Mouse (Mus musculus) cerebellum, adult 8-10 months (tissue): ENCODE data around the gene Fhod1.

Experiments used
- DNase-seq: peaks from one replicate; pipeline ENCODE4 v3.0.0; 2022

Gene Fhod1

DNA sequence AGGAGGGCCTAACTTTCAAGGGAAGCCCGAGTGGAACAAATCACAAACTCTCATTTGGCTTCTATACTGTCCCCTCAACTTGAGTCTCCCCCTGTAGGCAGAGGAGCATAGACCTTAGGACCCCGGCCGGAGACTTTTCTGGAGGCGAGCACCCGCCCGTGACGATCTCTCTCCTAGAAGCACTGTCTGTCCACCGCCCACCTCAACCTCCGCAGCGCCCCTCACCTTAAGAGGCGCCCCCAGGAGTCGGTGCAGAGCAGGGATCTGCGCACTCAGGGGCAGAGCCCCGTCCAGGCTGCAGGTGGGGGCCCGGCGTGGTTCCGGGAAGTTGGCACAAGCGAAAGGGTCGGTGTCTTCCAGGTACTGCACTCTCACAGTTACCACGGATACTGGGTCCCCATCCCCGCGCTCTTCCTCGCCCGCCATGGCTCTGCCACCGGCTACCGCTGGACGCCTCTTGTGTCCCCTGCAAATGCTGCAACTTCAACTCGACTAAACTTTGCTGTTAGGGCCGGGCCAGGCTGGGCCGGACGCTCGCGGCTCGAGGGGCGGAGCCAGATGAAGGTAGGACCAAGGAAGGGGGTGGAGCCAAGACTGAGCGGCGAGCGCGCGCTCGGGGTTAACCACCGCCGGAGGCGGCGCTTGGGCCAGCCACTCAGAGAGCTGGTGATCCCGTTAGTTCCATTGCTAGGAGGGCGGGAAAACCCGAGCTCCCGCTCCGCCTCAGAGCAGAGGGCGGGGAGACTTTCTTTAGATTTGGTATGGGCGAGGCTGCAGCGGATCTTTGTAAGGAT, at the start of gene Fhod1:
Gene Fhod1, minus strand, starts transcription at position 526 of the 794 bp plus-strand sequence.
- DNase-seq, result peak; percentile 89

- DNase-seq, result no peak
These were observed 46.2 kb upstream of the Fhod1 start for GRCm38 (mm10) chr8:105393915-105394314.

GRCm38 (mm10) chr8:105393089-105393787, 45.5 kb upstream of the Fhod1 start:
- DNase-seq, result no peak

DNA sequence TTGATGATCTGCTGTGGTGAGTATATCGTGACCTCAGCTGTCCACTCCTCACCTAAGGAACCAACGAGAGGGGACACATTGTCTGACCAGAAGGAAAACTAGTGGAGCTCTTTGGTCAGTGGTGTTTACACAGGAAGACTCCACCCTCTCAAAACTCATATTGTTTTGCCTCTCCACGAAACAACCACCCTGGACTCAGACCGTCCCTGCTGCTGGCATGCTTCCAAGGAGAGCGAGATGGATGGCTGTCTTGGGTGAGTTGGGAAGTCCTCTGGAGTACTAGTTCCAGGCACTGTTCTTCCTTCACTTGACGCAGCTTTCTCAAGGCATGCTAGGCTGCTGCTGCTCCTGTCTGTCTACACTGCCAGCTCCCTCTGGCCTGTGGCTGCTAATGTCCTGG, 41.3 kb upstream of the Fhod1 start:
- DNase-seq, result no peak

DNA sequence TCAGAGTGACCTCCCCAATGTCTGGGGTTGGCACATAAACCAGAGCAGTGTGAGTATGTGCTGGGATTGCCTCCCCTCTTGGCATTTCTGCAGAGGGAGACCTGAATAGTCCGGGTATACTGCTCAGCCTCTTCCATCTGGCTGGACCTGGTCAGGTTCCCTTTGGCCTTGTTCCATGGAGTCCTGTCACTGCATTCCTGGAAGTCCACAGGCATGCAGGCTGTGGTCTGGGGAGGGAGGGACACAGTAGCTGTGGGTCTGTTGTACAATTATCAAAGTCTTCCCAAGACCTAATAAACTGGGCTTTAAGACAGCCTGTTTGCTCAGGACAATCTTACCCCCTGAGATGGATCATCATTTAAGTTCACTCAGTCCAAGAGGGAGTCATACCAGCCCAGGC, 39.4 kb upstream of the Fhod1 start:
- DNase-seq, result no peak

DNA sequence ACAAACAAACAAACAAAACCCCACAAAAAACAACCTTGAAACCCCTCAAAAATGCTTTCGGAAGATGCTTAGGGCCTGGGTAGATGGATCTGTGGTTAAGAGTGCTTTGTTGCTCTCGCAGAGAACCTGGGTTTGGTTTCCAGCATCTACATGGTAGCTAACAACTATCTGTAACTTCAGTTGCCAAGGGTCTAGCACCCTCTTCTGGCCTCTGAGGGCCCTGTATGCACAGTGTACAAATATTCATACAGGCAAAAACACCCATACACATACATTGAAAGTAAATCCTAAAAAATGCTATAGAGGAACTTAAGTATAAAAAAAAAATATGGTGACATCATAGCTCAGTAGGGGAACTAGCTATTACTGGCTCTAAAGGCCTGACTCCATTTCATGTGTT, 36.3 kb upstream of the Fhod1 start:
- no peak for DNase-seq

GRCm38 (mm10) chr8:105380308-105380707, 32.6 kb upstream of the Fhod1 start:
- no peak for DNase-seq

DNA sequence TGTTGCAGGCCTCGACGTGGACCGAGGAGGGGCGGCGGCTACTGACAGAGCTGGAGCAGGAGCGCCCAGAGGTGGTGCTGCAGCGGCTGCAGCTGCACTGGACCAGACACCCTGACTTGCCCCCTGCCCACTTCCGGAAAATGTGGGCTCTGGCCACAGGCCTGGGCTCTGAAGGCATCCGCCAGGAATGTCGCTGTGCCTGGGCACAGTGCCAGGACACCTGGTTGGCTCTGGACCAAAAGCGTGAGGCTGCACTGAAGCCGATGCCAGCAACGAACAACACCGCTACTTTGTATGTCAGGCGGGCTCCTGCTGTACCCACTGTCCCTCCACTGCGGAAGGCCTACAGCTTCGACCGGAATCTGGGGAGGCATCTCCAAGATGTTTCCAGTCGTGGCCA, 30.9 kb upstream of the Fhod1 start:
- no peak for DNase-seq

- DNase-seq, result no peak
These were observed 26.8 kb upstream of the Fhod1 start for GRCm38 (mm10) chr8:105374513-105374966.

GRCm38 (mm10) chr8:105373032-105373431, 25.3 kb upstream of the Fhod1 start, which contains the start of gene Plekhg4:
Gene Plekhg4, plus strand, starts transcription at chr8:105373274.
- DNase-seq, result no peak

DNA sequence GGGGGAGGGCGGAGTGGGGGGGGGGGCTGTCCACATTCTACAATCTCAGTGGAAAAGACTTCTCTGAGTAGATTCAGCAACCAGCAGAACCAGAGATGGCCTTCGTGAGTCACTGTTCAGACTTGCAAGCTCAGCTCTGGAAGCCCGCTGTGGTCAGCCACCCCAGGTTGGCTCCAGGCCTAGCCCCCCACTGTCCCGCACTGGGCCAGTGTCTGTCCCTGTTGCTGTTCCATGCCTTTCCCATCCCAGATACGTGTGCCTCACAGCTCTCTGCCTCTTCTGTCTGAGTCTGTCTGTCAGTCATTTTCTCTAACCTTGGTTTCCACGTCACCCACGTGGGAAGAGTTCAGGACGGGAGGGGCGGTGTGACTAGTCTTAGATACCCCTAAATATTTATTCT, 24.7 kb upstream of the Fhod1 start:
- no peak for DNase-seq

- no peak for DNase-seq
These were observed 19.4 kb upstream of the Fhod1 start for GRCm38 (mm10) chr8:105367107-105367506.

- no peak for DNase-seq
These were observed 14.3 kb upstream of the Fhod1 start for GRCm38 (mm10) chr8:105361751-105362702.

DNA sequence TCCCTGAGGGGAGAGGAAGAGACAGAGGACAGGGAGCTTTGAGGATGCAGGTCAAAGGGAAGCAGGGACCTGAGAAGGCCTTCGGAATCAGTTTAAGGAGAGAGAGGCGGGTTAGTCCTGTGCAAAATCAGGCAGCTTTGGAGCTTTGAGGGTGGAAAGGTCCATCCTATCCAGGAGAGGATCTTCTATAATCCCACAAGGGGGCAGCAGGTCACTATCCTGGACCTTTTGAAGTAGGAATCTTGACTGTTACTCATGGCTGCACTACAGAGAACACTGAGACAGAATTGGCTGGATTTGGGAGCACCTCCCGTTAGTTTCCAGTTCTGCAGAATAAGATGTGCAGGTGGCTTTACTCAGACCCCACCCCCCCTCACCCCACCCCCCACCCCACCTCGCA, 11.9 kb upstream of the Fhod1 start:
- no peak for DNase-seq

DNA sequence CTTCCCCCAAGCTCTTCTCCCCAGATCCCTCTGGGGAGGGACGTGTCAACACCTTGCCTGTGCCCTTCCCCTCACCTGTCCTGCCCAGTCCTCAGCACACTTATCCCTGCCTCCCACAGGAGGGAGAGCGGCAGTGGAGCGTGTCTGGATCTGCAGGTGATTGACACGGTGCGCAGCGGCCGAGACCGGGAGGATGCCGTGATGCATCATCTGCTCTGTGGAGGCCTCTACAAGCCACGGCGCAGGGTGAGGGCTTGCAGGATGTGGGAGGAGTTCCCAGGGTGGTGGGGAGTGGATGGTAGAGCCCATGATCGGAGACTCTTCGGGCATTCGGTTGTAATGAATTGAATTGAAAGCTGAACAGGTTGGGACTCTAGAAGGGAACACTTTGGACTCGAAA, 11.5 kb upstream of the Fhod1 start:
- no peak for DNase-seq

DNA sequence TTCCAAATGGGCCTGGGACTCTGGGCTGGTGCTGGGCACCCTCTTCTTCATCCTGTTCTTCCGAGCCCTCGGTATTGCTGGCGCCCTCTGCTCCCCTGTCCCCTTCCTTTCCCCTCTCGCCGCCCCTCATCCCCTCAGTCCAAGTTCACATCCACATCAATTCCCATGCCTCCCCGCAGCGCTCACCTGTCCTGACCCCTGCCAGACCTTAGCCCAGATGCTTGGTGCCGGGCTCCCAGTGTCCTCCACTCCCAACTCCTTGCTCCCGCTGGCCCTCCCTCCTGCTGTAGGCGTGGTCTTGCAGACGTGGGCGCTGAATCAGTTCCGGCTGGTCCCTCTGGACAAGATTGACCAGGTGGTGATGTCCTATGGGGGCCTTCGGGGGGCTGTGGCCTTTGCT, 8.9 kb upstream of the Fhod1 start:
- DNase-seq, result no peak

DNA sequence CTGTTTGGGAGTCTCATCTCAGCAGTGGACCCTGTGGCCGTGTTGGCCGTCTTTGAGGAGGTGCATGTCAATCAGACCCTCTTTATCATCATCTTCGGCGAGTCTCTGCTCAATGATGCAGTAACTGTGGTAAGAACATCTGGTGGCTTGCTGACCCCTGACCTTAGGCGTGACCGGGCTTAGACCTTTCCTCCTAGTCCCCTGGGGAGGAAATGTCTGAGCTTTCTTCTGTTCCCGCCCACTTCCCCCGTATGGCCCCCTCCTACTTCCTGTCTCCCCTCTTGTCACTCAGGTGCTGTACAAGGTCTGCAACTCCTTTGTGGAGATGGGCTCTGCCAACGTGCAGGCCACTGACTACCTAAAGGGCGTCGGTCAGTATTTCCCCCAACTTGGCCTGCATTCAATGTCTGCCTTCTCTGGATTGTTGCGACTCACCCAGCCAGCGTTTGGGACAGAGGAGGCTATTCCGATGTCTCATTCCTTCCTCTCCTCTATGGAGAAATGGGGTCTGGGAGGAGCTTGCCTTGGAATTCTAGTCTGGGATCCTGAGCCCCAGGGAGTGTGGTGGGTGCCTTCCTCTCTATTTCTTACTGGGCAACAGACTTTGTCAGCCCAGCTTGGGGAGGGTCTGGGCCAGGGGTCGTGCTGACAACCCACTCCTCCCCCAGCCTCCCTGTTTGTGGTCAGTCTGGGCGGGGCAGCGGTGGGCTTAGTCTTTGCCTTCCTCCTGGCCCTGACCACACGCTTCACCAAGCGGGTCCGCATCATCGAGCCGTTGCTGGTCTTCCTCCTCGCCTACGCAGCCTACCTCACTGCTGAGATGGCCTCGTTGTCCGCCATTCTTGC, 7.6 kb upstream of the Fhod1 start:
- no peak for DNase-seq

- DNase-seq, result no peak
These were observed 6.8 kb upstream of the Fhod1 start for GRCm38 (mm10) chr8:105354549-105354948.

GRCm38 (mm10) chr8:105353583-105354135, 5.9 kb upstream of the Fhod1 start:
- DNase-seq, result peak; percentile 60

GRCm38 (mm10) chr8:105350186-105350585, 2.4 kb upstream of the Fhod1 start:
- DNase-seq, result no peak

- DNase-seq, result peak; percentile 65
These were observed 1.5 kb upstream of the Fhod1 start for GRCm38 (mm10) chr8:105349096-105349771.
